Mouse (Mus musculus): ENCODE data around the gene Lzts3. TPM values are rescaled to one million over a fixed set of nuclear protein-coding genes. Genes with fewer than 3 reads are reported as not detected.
"Not testable (repeated sequence)": the region's sequence is repeated elsewhere in the genome, so short reads cannot be mapped to it uniquely, and the experiment has no call there.

The Lzts3 gene
- 9.5 and 11.1 TPM in 2 replicates for total RNA-seq (2021)
- long read RNA-seq, experiment 1, full-length matches to known transcripts = 4 of 8 reads
- long read RNA-seq, experiment 1, partial matches to known transcripts = 1 of 8 reads
- long read RNA-seq, experiment 1, other reads (novel, unspliced or antisense) = 3 of 8 reads
- long read RNA-seq, experiment 2, partial matches to known transcripts = 2 of 9 reads
- long read RNA-seq, experiment 2, other reads (novel, unspliced or antisense) = 7 of 9 reads

- DNase-seq = peak; percentile 98
These were observed at the start of gene Lzts3 for GRCm38 (mm10) chr2:130642684-130643369. Lzts3 (minus strand) TSS chr2:130642803.

- DNase-seq = no peak
These were observed 46.4 kb upstream of the Lzts3 start for GRCm38 (mm10) chr2:130689011-130689410.

GRCm38 (mm10) chr2:130685426-130685825, 42.8 kb upstream of the Lzts3 start:
- no peak for DNase-seq

- DNase-seq = no peak
These were observed 38.9 kb upstream of the Lzts3 start for GRCm38 (mm10) chr2:130681531-130681930.

GRCm38 (mm10) chr2:130679899-130680298, 37.3 kb upstream of the Lzts3 start:
- no peak for DNase-seq

GRCm38 (mm10) chr2:130679154-130679553, 36.6 kb upstream of the Lzts3 start:
- DNase-seq = no peak

- DNase-seq = peak; percentile 60
These were observed 34.6 kb upstream of the Lzts3 start for GRCm38 (mm10) chr2:130677211-130677610.

- DNase-seq = peak; percentile 93
These were observed 25.0 kb upstream of the Lzts3 start, which contains the start of gene Itpa for GRCm38 (mm10) chr2:130667559-130667958. Itpa (plus strand) TSS chr2:130667610.

- DNase-seq = peak; percentile 95
These were observed 21.6 kb upstream of the Lzts3 start, which contains the start of gene Ddrgk1 for GRCm38 (mm10) chr2:130664102-130664701. Ddrgk1 (minus strand) TSS chr2:130664659.

- no peak for DNase-seq
These were observed 20.7 kb upstream of the Lzts3 start for GRCm38 (mm10) chr2:130663342-130663741.

- no peak for DNase-seq
These were observed 15.9 kb upstream of the Lzts3 start for GRCm38 (mm10) chr2:130658530-130658929.

- DNase-seq = no peak
These were observed 14.9 kb upstream of the Lzts3 start for GRCm38 (mm10) chr2:130657541-130657940.

GRCm38 (mm10) chr2:130656536-130656935, 13.9 kb upstream of the Lzts3 start:
- DNase-seq = no peak

- DNase-seq = no peak
These were observed 13.2 kb upstream of the Lzts3 start for GRCm38 (mm10) chr2:130655660-130656339.

GRCm38 (mm10) chr2:130653760-130654159, 11.2 kb upstream of the Lzts3 start:
- no peak for DNase-seq

GRCm38 (mm10) chr2:130653303-130653702, 10.7 kb upstream of the Lzts3 start:
- DNase-seq = no peak

GRCm38 (mm10) chr2:130649028-130649427, 6.4 kb upstream of the Lzts3 start:
- DNase-seq = not testable (repeated sequence)

GRCm38 (mm10) chr2:130645198-130645597, 2.6 kb upstream of the Lzts3 start:
- DNase-seq = no peak

- no peak for DNase-seq
These were observed 374 bp downstream of the Lzts3 start for GRCm38 (mm10) chr2:130642197-130642660.

- no peak for DNase-seq
These were observed 1.1 kb downstream of the Lzts3 start for GRCm38 (mm10) chr2:130641351-130642025.

GRCm38 (mm10) chr2:130639276-130639675, 3.3 kb downstream of the Lzts3 start:
- no peak for DNase-seq

- peak; percentile 56 for DNase-seq
These were observed 4.4 kb downstream of the Lzts3 start for GRCm38 (mm10) chr2:130638101-130638611.

Data from adrenal gland, postnatal 14 days (tissue).